Mouse (Mus musculus) brain, embryonic 14.5 days (tissue): ENCODE data around the gene Il17rb.

Source experiments
- CTCF ChIP-seq: fragments of 200-500 bp; IDR thresholded peaks from 2 replicates; pipeline ENCODE4 v1.5.1; 2012; ENCODE audit warnings: inconsistent platforms, mild to moderate bottlenecking, moderate library complexity, borderline replicate concordance; ENCODE audit not compliant: insufficient read depth, insufficient read length; ENCODE audit errors: extremely low read depth
- POLR2A ChIP-seq: fragments of 200-500 bp; IDR thresholded peaks from 2 replicates; pipeline ENCODE4 v1.6.1; 2012; ENCODE audit warnings: mild to moderate bottlenecking, inconsistent platforms, borderline replicate concordance; ENCODE audit not compliant: poor library complexity, insufficient read depth, insufficient read length, severe bottlenecking; ENCODE audit errors: extremely low read depth

DNA sequence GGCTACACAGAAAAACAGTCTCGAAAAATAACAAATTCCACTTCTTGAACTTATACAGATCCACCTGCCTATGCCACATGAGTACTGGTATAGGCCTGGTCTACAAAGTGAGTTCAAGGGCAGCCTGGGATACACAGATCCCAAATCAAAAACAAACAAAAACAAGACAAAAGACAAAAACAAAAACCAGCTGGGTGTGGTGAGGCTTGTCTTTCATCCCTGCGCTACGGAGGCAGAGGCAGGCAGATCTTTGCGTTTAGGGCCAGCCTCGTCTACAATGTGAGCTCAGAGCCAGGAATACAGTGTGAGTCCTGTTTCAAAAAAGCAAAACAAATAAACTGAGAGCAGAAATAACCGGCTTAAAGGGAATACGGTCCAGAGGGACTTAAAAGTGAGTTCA is 41.1 kb downstream of the Il17rb start:
- TF ChIP-seq POLR2A = no peak
- no peak for TF ChIP-seq CTCF
